Mouse (Mus musculus) bone marrow, adult 2 months (tissue): Measurements from ENCODE around the gene Taf1c. TPM values are rescaled to one million over a fixed set of nuclear protein-coding genes. Genes with fewer than 3 reads are reported as not detected.

Source experiments
- H3K27ac ChIP-seq: fragments of 200-500 bp; 2 replicates; pipeline ENCODE4 v1.5.1; 2012; ENCODE audit warnings: low read depth, mild to moderate bottlenecking, control low read depth, inconsistent platforms, low read length; ENCODE audit not compliant: control insufficient read depth, poor library complexity, insufficient read depth
- H3K4me1 ChIP-seq: fragments of 200-500 bp; 2 replicates; pipeline ENCODE4 v1.6.1; 2011; ENCODE audit warnings: low read length; ENCODE audit not compliant: control insufficient read depth, insufficient read depth
- H3K4me3 ChIP-seq: fragments of 200-500 bp; replicated peaks from 2 replicates; pipeline ENCODE3; 2011; ENCODE audit warnings: mild to moderate bottlenecking, low read depth, low read length, control low read depth; ENCODE audit not compliant: control insufficient read depth
- CTCF ChIP-seq: fragments of 200-500 bp; IDR thresholded peaks from 2 replicates; pipeline ENCODE4 v1.5.1; 2011; ENCODE audit warnings: low read length, control low read depth; ENCODE audit not compliant: control insufficient read depth, insufficient read depth
- POLR2A ChIP-seq: fragments of 200-500 bp; IDR thresholded peaks from 2 replicates; pipeline ENCODE4 v1.6.1; 2011; ENCODE audit warnings: low read depth, mild to moderate bottlenecking, control low read depth, low read length, borderline replicate concordance; ENCODE audit not compliant: control insufficient read depth
- WGBS: fragments of 180-500 bp; shearing (Covaris S2); methylation state at CpG from one replicate; pipeline ENCODE4 v1.1.7; 2018; 5-methylcytosine and 5-hydroxymethylcytosine counted together
- polyA plus RNA-seq: library from polyadenylated mRNA; stranded (reverse); fragments of >200 nt; gene quantifications from 2 replicates; pipeline ENCODE4 v1.2.4, GENCODE M21; 2011; ENCODE audit warnings: low replicate concordance; ENCODE audit not compliant: missing spikeins, insufficient read depth, insufficient read length

Gene Taf1c
- polyA plus RNA-seq, 1 experiment = 17.6 TPM

DNA sequence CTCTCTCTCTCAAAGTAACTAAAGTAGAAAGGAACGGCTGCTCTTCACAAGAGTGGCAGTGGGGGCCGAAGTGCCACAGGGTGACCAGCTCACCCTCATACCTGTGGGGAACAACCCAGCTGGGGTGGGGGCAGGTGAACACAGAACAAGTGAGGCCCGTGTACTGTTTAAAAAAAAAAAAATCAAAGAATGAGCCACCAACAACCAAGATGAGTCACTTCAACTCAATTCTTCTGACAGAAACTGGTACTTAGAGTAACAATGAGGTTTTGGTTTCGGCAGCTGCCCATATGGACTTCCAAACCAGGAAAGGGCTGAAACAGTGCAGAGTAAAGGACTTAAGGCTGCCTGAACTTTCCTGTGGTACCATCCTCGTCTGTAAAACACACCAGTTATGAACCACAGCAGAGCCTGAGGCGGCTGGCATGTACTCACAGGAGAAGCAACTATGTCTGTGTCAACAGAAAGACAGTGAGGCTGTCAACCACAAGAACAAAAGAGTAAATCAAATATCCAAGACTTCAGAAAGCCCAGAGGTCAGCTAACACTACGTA, 56.4 kb downstream of the Taf1c start:
- 73% methylated on average over 7 of the region's 7 CpGs for WGBS
- no peak overlapping the region for H3K4me3 ChIP-seq
- peaks cover 1% of the 10 kb centered on the region; the same call in 1 of the 2 replicates for H3K4me1 ChIP-seq
- H3K27ac ChIP-seq = no peak overlapping the region
- no peak for TF ChIP-seq CTCF
- no peak for TF ChIP-seq POLR2A

Other genes with a start within 250 kb of the Taf1c start
- gene Mlycd, start 210.3 kb downstream of the Taf1c start, polyA plus RNA-seq = 4.7 and 5.9 TPM in 2 replicates
- 5.5 and 6.5 TPM in 2 replicates for gene Osgin1, start 171.1 kb downstream of the Taf1c start, polyA plus RNA-seq
- 0.49 TPM in 1 of 2 replicates, not detected in the other for gene Necab2, start 158.5 kb downstream of the Taf1c start, polyA plus RNA-seq
- gene Slc38a8, start 103.5 kb downstream of the Taf1c start, polyA plus RNA-seq = not detected in 2 replicates
- 19.7 and 35.3 TPM in 2 replicates for gene Mbtps1, start 46.5 kb downstream of the Taf1c start, polyA plus RNA-seq
- gene Hsdl1, start 30.0 kb downstream of the Taf1c start, polyA plus RNA-seq = 14.5 and 22.2 TPM in 2 replicates
- 0.34 and 0.70 TPM in 2 replicates for gene Dnaaf1, start 30.0 kb downstream of the Taf1c start, polyA plus RNA-seq
- gene Adad2, start 7.5 kb upstream of the Taf1c start, polyA plus RNA-seq = not detected in 2 replicates
- gene Kcng4, start 30.5 kb upstream of the Taf1c start, polyA plus RNA-seq = not detected in 2 replicates
- not detected in 2 replicates for gene Wfdc1, start 61.1 kb upstream of the Taf1c start, polyA plus RNA-seq
- gene Atp2c2, start 94.8 kb upstream of the Taf1c start, polyA plus RNA-seq = not detected in 2 replicates
- 0.88 and 3.2 TPM in 2 replicates for gene Tldc1, start 173.2 kb upstream of the Taf1c start, polyA plus RNA-seq
- 90.1 and 247 TPM in 2 replicates for gene Cotl1, start 235.3 kb upstream of the Taf1c start, polyA plus RNA-seq